ENCODE assay signal across 17 mouse cellular contexts in genomic region chr11:55110566-55111169, GRCm38 (mm10). TPM values are rescaled to one million over a fixed set of nuclear protein-coding genes. Genes with fewer than 3 reads are reported as not detected.
DNase-seq lines count a peak whose midpoint lies in the region; ATAC-seq lines count a peak whose summit lies in the region.
"Had no signal": no experiment of that assay in that cellular context is flagged by ENCODE, and none has a peak within 500 bp of the region (broad histone marks: within the 10 kb centered on the region; RNA-seq: fewer than 3 reads in every experiment).

No protein-coding gene starts in this region.

- H3K4me2 ChIP-seq in lung, embryonic 16.5 days (ENCODE audit: low read depth, low read length) = no peak overlapping the region
- H3K4me2 ChIP-seq in limb, embryonic 15.5 days = no peak overlapping the region
- H3K4me2 ChIP-seq: hindbrain, embryonic 14.5 days; liver, embryonic 13.5 days had no signal

- no peaks in the 10 kb centered on the region; the same call in 1 of the 2 replicates for H3K9me3 ChIP-seq in lung, embryonic 16.5 days (ENCODE audit: control insufficient read depth, low read length)
- no peaks in the 10 kb centered on the region for H3K9me3 ChIP-seq in limb, embryonic 15.5 days
- H3K9me3 ChIP-seq: liver, embryonic 13.5 days had no signal

- WGBS in lung, embryonic 16.5 days = 43% methylated on average over 7 of the region's 7 CpGs
- WGBS in limb, embryonic 15.5 days = 59% methylated on average over 7 of the region's 7 CpGs

- no peak overlapping the region for H3K9ac ChIP-seq in lung, embryonic 16.5 days (ENCODE audit: low read length)
- H3K9ac ChIP-seq in limb, embryonic 15.5 days = no peak overlapping the region
- H3K9ac ChIP-seq: hindbrain, embryonic 14.5 days; liver, embryonic 13.5 days had no signal

- no peak overlapping the region for H3K4me3 ChIP-seq in lung, embryonic 16.5 days (ENCODE audit: low read length)
- H3K4me3 ChIP-seq in limb, embryonic 15.5 days = no peak overlapping the region
- H3K4me3 ChIP-seq: erythroblast, embryonic 14.5 days; liver, embryonic 13.5 days had no signal

- DNase-seq in cerebellum, postnatal 25 days = peak; percentile 32 to 51
- no peak for DNase-seq in cerebellum, adult 9-11 months
- DNase-seq in kidney, adult 18-20 months = peak; percentile 12
- DNase-seq in kidney, adult 8-10 months = no peak
- DNase-seq in lung, postnatal 25 days (ENCODE audit: low spot score) = no peak
- DNase-seq in spleen, adult 18-20 months = no peak
- DNase-seq: cerebellum, adult 11 months; gastrocnemius, postnatal 14 days; liver, embryonic 13.5 days; midbrain, embryonic 14.5 days; thymus, adult 2 months had no signal

- no peaks in the 10 kb centered on the region for H3K36me3 ChIP-seq in lung, embryonic 16.5 days (ENCODE audit: control insufficient read depth, insufficient read depth, low read length)
- H3K36me3 ChIP-seq in limb, embryonic 15.5 days = peaks cover 8% of the 10 kb centered on the region; the same call in 1 of the 2 replicates

- no peaks in the 10 kb centered on the region for H3K27me3 ChIP-seq in lung, embryonic 16.5 days (ENCODE audit: control insufficient read depth, insufficient read depth, low read depth, low read length)
- no peaks in the 10 kb centered on the region for H3K27me3 ChIP-seq in limb, embryonic 15.5 days
- H3K27me3 ChIP-seq: liver, embryonic 13.5 days had no signal

- 0 out of 2 replicates have a peak, but pooled peaks have one; percentile 48 for ATAC-seq in lung, embryonic 16.5 days (ENCODE audit: low read depth)
- ATAC-seq in limb, embryonic 15.5 days (ENCODE audit: insufficient number of reproducible peaks, low FRiP score, low TSS enrichment, low read depth) = peak; percentile 37; the same call in 1 of the 2 replicates

- H3K4me1 ChIP-seq in lung, embryonic 16.5 days (replicated peaks; ENCODE audit: control insufficient read depth, insufficient read depth, low read length) = 0 out of 2 replicates have a peak, but pooled peaks cover 3% of the 10 kb centered on the region
- peaks cover 12% of the 10 kb centered on the region for H3K4me1 ChIP-seq in limb, embryonic 15.5 days

- H3K27ac ChIP-seq in lung, embryonic 16.5 days (ENCODE audit: low read length) = no peak overlapping the region
- H3K27ac ChIP-seq in limb, embryonic 15.5 days = peak overlapping the region; percentile 52
- H3K27ac ChIP-seq: hindbrain, embryonic 14.5 days; liver, embryonic 13.5 days; macrophage had no signal

RNA-seq across cellular contexts. Expression of gene Gm2a, which starts 12.8 kb away (rescaled TPM):
- polyA plus RNA-seq in lung, embryonic 16.5 days (2015; fragmentation: Nextera tagmentation; extraction: Ambion mirVana) = 22.8 TPM in 2 replicates
- 38.9 and 43.1 TPM in 2 replicates for polyA plus RNA-seq in limb, embryonic 15.5 days (2015; fragmentation: Nextera tagmentation; extraction: Ambion mirVana)

RNA-seq across cellular contexts. Expression of gene Ccdc69, which starts 32.7 kb away (rescaled TPM):
- 3.5 and 3.8 TPM in 2 replicates for polyA plus RNA-seq in lung, embryonic 16.5 days (2015; fragmentation: Nextera tagmentation; extraction: Ambion mirVana)
- 1.7 and 3.8 TPM in 2 replicates for polyA plus RNA-seq in limb, embryonic 15.5 days (2015; fragmentation: Nextera tagmentation; extraction: Ambion mirVana)
- polyA plus RNA-seq: erythroblast, embryonic 14.5 days had no signal

RNA-seq across cellular contexts. Expression of gene Slc36a3, which starts 40.8 kb away (rescaled TPM):
- not detected in 2 replicates for polyA plus RNA-seq in lung, embryonic 16.5 days (2015; fragmentation: Nextera tagmentation; extraction: Ambion mirVana)
- not detected in 2 replicates for polyA plus RNA-seq in limb, embryonic 15.5 days (2015; fragmentation: Nextera tagmentation; extraction: Ambion mirVana)
- polyA plus RNA-seq: erythroblast, embryonic 14.5 days; heart, postnatal 0 days; hindbrain, embryonic 14.5 days; liver, embryonic 13.5 days; midbrain, embryonic 14.5 days had no signal

Comparison
In these comparisons a context has a peak if more than half of its experiments do, and no peak if none do; other contexts are left out.
1. DNase-seq: peak in cerebellum, postnatal 25 days (2 of 2) and kidney, adult 18-20 months (single experiment); none in cerebellum, adult 9-11 months (single experiment), kidney, adult 8-10 months (0 of 2), lung, postnatal 25 days (single experiment) and spleen, adult 18-20 months (0 of 2).